30 mouse cellular contexts compared by ENCODE assay signal in the genomic region with DNA sequence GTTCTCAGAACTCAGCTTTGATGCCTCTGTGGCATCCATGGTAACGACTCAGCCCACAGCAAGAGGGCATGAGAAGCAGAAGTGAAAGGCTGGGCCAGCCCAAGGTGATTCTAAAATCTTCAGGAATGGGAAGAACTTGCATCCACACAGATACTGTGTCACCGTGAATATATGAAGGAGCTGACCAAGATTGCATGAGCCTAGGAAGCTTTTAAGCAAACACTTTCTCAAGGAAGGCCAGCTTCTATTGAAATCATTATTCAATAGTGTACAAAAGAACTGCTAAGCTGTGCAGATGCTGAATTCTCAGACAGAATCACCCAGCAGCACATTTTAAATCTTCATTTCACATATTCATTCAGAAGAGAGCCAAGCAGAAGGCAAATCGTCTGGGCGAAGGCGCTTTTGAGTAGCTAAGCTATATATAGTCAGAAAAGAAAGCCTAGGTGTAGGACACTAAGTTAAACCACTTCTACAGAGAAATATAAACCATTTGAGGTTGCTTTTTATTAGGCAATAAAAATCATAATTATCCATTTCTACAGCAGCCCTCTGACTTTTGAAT.
A peak's percentile ranks its signal among the peaks of the same experiment; 100 is the strongest.
DNase-seq lines count a peak whose midpoint lies in the region; ATAC-seq and TF ChIP-seq lines count a peak whose summit lies in the region.
"Had no signal": no experiment of that assay in that cellular context is flagged by ENCODE, and none has a peak within 500 bp of the region (broad histone marks: within the 10 kb centered on the region; RNA-seq: fewer than 3 reads in every experiment).

No protein-coding gene starts in this region.

- no peak overlapping the region for H3K4me2 ChIP-seq in midbrain, embryonic 11.5 days
- no peak overlapping the region for H3K4me2 ChIP-seq in midbrain, postnatal 0 days (ENCODE audit: low read depth, low read length, poor library complexity, severe bottlenecking)
- H3K4me2 ChIP-seq: embryonic facial prominence, embryonic 15.5 days; forebrain, embryonic 12.5 days; heart, embryonic 12.5 days; hindbrain, embryonic 14.5 days; limb, embryonic 12.5 days; liver, embryonic 15.5 days; lung, embryonic 14.5 days; stomach, embryonic 15.5 days had no signal

- H3K9me3 ChIP-seq in midbrain, embryonic 11.5 days (ENCODE audit: control insufficient read depth, low read length) = no peaks in the 10 kb centered on the region
- no peaks in the 10 kb centered on the region for H3K9me3 ChIP-seq in midbrain, postnatal 0 days (ENCODE audit: low read length)
- H3K9me3 ChIP-seq: embryonic facial prominence, embryonic 10.5 days; embryonic facial prominence, embryonic 15.5 days; forebrain, embryonic 12.5 days; heart, embryonic 12.5 days; limb, embryonic 12.5 days; liver, embryonic 15.5 days; stomach, embryonic 15.5 days had no signal

- no peak for TF ChIP-seq CTCF in midbrain, postnatal 0 days (IDR thresholded peaks at IDR 0.05)

- H3K27me3 ChIP-seq in midbrain, embryonic 11.5 days (ENCODE audit: control insufficient read depth, insufficient read depth, low read length) = no peaks in the 10 kb centered on the region
- no peaks in the 10 kb centered on the region for H3K27me3 ChIP-seq in midbrain, postnatal 0 days (ENCODE audit: insufficient read depth, low read length)
- H3K27me3 ChIP-seq: embryonic facial prominence, embryonic 15.5 days; forebrain, embryonic 12.5 days; heart, embryonic 12.5 days; limb, embryonic 12.5 days; liver, embryonic 15.5 days; Patski; stomach, embryonic 15.5 days had no signal

- 69% methylated on average over 5 of the region's 5 CpGs for WGBS in midbrain, embryonic 11.5 days
- 53% methylated on average over 5 of the region's 5 CpGs for WGBS in midbrain, postnatal 0 days

- ATAC-seq in frontal cortex, adult (ENCODE audit: low TSS enrichment) = peak; percentile 84
- ATAC-seq in midbrain, embryonic 11.5 days (ENCODE audit: low FRiP score) = 0 out of 2 replicates have a peak, but pooled peaks have one; percentile 30
- ATAC-seq in midbrain, postnatal 0 days (ENCODE audit: low FRiP score) = 0 out of 2 replicates have a peak, but pooled peaks have one; percentile 17
- ATAC-seq: intestine, postnatal 0 days; Patski had no signal

- intact Hi-C loops in left cerebral cortex, postnatal 25 days (cut with DNase I) = no loop called here
- intact Hi-C loops in left cerebral cortex, postnatal 36 days (cut with DNase I) = no loop called here

- no peak for DNase-seq in frontal cortex, postnatal 25 days (ENCODE audit: low spot score in 2 of 2)
- DNase-seq in left cerebral cortex, postnatal 25 days (ENCODE audit: low spot score in 2 of 2) = peak; percentile 23 to 65
- no peak for DNase-seq in left cerebral cortex, postnatal 36 days (ENCODE audit: low spot score in 2 of 2)
- DNase-seq in midbrain, embryonic 11.5 days (ENCODE audit: low spot score, missing footprints) = peak; percentile 84
- DNase-seq in midbrain, postnatal 0 days (ENCODE audit: low spot score) = no peak
- no peak for DNase-seq in kidney, postnatal 4 days
- DNase-seq in Muller cell, postnatal 12 days (ENCODE audit: inconsistent ontology term) = no peak
- DNase-seq: adrenal gland, postnatal 10 days; cerebellum, adult 11-12 months; cerebellum, postnatal 10 days; gastrocnemius, adult 2 months; heart, adult 2 months; kidney, adult 9 months; kidney, postnatal 25 days; lung, embryonic 14.5 days; lung, postnatal 14 days; right cerebral cortex, postnatal 14 days; thymus, postnatal 14 days had no signal

- H3K4me1 ChIP-seq in midbrain, embryonic 11.5 days (ENCODE audit: control insufficient read depth, insufficient read depth, low read length) = peaks cover 5% of the 10 kb centered on the region; the same call in 1 of the 2 replicates
- peaks cover 5% of the 10 kb centered on the region; the same call in 1 of the 2 replicates for H3K4me1 ChIP-seq in midbrain, postnatal 0 days (ENCODE audit: insufficient read depth, low read length)
- H3K4me1 ChIP-seq: embryonic facial prominence, embryonic 10.5 days; embryonic facial prominence, embryonic 15.5 days; heart, embryonic 12.5 days; limb, embryonic 12.5 days; liver, embryonic 15.5 days; stomach, embryonic 15.5 days had no signal

- H3K36me3 ChIP-seq in midbrain, embryonic 11.5 days (ENCODE audit: control insufficient read depth, insufficient read depth, low read length) = no peaks in the 10 kb centered on the region
- H3K36me3 ChIP-seq in midbrain, postnatal 0 days (ENCODE audit: insufficient read depth, low read length) = no peaks in the 10 kb centered on the region
- H3K36me3 ChIP-seq: embryonic facial prominence, embryonic 10.5 days; embryonic facial prominence, embryonic 15.5 days; forebrain, embryonic 12.5 days; G1E; heart, embryonic 12.5 days; limb, embryonic 12.5 days; liver, embryonic 15.5 days; stomach, embryonic 15.5 days had no signal

- H3K9ac ChIP-seq in midbrain, embryonic 11.5 days (ENCODE audit: low read length) = no peak overlapping the region
- H3K9ac ChIP-seq in midbrain, postnatal 0 days (replicated peaks; ENCODE audit: low read length, poor library complexity, severe bottlenecking) = no peak overlapping the region
- H3K9ac ChIP-seq: embryonic facial prominence, embryonic 15.5 days; forebrain, embryonic 12.5 days; heart, embryonic 12.5 days; hindbrain, embryonic 14.5 days; limb, embryonic 12.5 days; liver, embryonic 15.5 days; lung, embryonic 14.5 days; stomach, embryonic 15.5 days had no signal

- H3K4me3 ChIP-seq in midbrain, embryonic 11.5 days (ENCODE audit: low read depth, low read length) = no peak overlapping the region
- no peak overlapping the region for H3K4me3 ChIP-seq in midbrain, postnatal 0 days (ENCODE audit: low read depth, low read length)
- H3K4me3 ChIP-seq: embryonic facial prominence, embryonic 10.5 days; embryonic facial prominence, embryonic 15.5 days; forebrain, embryonic 12.5 days; gastrocnemius, adult 2 months; heart, adult 2 months; heart, embryonic 12.5 days; limb, embryonic 12.5 days; liver, embryonic 15.5 days; stomach, embryonic 15.5 days had no signal

- no peak overlapping the region for H3K27ac ChIP-seq in midbrain, embryonic 11.5 days (ENCODE audit: low read depth, low read length)
- peak overlapping the region; percentile 68 for H3K27ac ChIP-seq in midbrain, postnatal 0 days (ENCODE audit: low read depth, low read length)
- H3K27ac ChIP-seq: embryonic facial prominence, embryonic 10.5 days; embryonic facial prominence, embryonic 15.5 days; forebrain, embryonic 12.5 days; gastrocnemius, adult 2 months; heart, adult 2 months; hindbrain, embryonic 14.5 days; limb, embryonic 12.5 days; liver, embryonic 15.5 days; stomach, embryonic 15.5 days had no signal

Comparison
In these comparisons a context has a peak if more than half of its experiments do, and no peak if none do; other contexts are left out.
1. DNase-seq: peak in left cerebral cortex, postnatal 25 days (2 of 2) and midbrain, embryonic 11.5 days (single experiment); none in frontal cortex, postnatal 25 days (0 of 2), left cerebral cortex, postnatal 36 days (0 of 2), midbrain, postnatal 0 days (single experiment), kidney, postnatal 4 days (0 of 2) and Muller cell, postnatal 12 days (single experiment).
2. ATAC-seq: peak in every context shown above with its lines; median percentile 84 in frontal cortex, adult; 30 in midbrain, embryonic 11.5 days; 17 in midbrain, postnatal 0 days.